Mouse (Mus musculus): ENCODE measurements around the gene Fate1. TPM values are rescaled to one million over a fixed set of nuclear protein-coding genes. Genes with fewer than 3 reads are reported as not detected.
"Not testable (repeated sequence)": the region's sequence is repeated elsewhere in the genome, so short reads cannot be mapped to it uniquely, and the experiment has no call there.

Fate1 gene
- polyA plus RNA-seq, 1 experiment from 2014 or later, result not detected

DNA sequence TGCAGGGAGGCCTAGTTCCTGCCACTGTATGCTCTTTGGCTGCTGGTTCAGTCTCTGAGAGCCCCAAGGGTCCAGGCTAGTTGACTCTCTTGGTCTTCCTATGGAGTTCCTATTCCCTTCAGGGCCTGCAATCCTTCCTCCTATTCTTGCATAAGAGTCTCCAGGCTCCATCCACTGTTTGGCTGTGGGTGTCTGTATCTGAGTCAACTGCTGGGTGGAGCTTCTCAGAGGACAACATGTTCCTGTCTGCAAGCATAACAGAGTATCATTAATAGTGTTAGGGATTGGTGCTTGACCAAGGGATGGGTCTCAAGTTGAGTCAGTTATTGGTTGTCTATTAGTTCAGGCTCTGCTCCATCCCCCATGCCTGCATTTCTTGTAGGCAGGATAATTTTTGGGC lies 4.9 kb downstream of the Fate1 start:
- not testable (repeated sequence) for H3K27ac ChIP-seq (replicated peaks; ENCODE audit: low read depth, low read length); H3K4me2 ChIP-seq (ENCODE audit: low read depth, low read length); ATAC-seq (ENCODE audit: low read depth); H3K9ac ChIP-seq (ENCODE audit: low read depth, low read length); H3K27me3 ChIP-seq (replicated peaks; ENCODE audit: control insufficient read depth, insufficient read depth, low read length); H3K4me3 ChIP-seq (ENCODE audit: low read depth, low read length); H3K9me3 ChIP-seq (ENCODE audit: control insufficient read depth, low read length); H3K36me3 ChIP-seq (ENCODE audit: control insufficient read depth, insufficient read depth, low read length); H3K4me1 ChIP-seq (ENCODE audit: control insufficient read depth, insufficient read depth, low read length); DNase-seq (ENCODE audit: low spot score)

- ATAC-seq (ENCODE audit: low read depth), result no peak
- Histone ChIP-seq H3K4me1 (ENCODE audit: control insufficient read depth, insufficient read depth, low read length) (no peaks in the 10 kb centered on the region), H3K36me3 (ENCODE audit: control insufficient read depth, insufficient read depth, low read length) (no peaks in the 10 kb centered on the region), H3K9me3 (ENCODE audit: control insufficient read depth, low read length) (no peaks in the 10 kb centered on the region), H3K27me3 (replicated peaks; ENCODE audit: control insufficient read depth, insufficient read depth, low read length) (no peaks in the 10 kb centered on the region), H3K4me2 (ENCODE audit: low read depth, low read length) (no peak overlapping the region), H3K27ac (replicated peaks; ENCODE audit: low read depth, low read length) (no peak overlapping the region), H3K4me3 (ENCODE audit: low read depth, low read length) (no peak overlapping the region), H3K9ac (ENCODE audit: low read depth, low read length) (no peak overlapping the region)
- no peak for DNase-seq (ENCODE audit: low spot score)
- WGBS, result 65% methylated on average over 3 of the region's 3 CpGs
These were observed 7.7 kb downstream of the Fate1 start for GRCm38 (mm10) chrX:71980443-71980842.

DNA sequence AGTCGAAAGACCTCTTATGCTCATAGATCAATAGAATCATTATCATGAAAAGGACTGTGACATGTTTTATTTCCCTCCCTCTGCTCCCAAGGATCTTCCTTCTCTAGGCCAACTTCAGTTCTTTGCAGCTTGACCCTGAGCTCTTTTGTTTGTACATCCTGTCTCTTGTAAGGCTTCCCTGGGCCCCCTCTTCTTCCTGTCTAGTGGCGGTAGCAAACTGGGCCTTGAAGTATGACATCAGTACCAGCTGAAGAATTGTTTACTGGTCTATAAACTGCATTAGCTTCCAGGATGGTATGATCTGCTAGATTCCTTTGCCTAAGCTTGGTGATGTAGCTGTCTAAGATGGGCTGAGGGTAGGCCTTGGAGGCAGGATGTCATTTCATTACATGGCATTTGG lies 8.5 kb downstream of the Fate1 start:
- Histone ChIP-seq H3K36me3 (ENCODE audit: control insufficient read depth, insufficient read depth, low read length) (no peaks in the 10 kb centered on the region), H3K9me3 (ENCODE audit: control insufficient read depth, low read length) (no peaks in the 10 kb centered on the region), H3K4me1 (ENCODE audit: control insufficient read depth, insufficient read depth, low read length) (no peaks in the 10 kb centered on the region), H3K4me3 (ENCODE audit: low read depth, low read length) (no peak overlapping the region), H3K27ac (replicated peaks; ENCODE audit: low read depth, low read length) (no peak overlapping the region), H3K9ac (ENCODE audit: low read depth, low read length) (no peak overlapping the region), H3K27me3 (replicated peaks; ENCODE audit: control insufficient read depth, insufficient read depth, low read length) (no peaks in the 10 kb centered on the region), H3K4me2 (ENCODE audit: low read depth, low read length) (no peak overlapping the region)
- DNase-seq (ENCODE audit: low spot score), result no peak
- ATAC-seq (ENCODE audit: low read depth), result no peak
- WGBS, result 86% methylated on average over 2 of the region's 2 CpGs

DNA sequence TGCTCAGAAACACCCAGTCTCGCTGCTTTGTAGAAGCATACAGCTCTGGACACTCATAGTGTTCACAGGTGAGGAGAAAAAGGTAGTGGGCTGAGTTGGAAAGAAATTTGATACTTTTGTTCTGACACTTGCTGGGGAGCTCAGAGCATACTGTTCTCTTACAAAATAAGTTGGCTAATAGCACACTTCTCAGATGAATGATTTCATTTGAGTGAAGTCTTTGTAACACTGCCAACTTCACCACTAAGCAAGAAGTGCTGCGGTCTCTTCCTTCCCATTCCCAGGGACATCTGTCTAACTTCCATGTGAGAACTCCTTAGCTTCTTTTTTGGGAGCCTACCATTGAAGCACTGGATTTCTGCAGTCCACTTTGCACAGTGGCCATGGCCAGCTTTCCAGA lies 10.4 kb downstream of the Fate1 start:
- WGBS, result 63% methylated on average over 2 of the region's 2 CpGs
- H3K9ac ChIP-seq (ENCODE audit: low read depth, low read length), result no peak overlapping the region
- H3K4me2 ChIP-seq (ENCODE audit: low read depth, low read length), result no peak overlapping the region
- DNase-seq (ENCODE audit: low spot score) (no peak), ATAC-seq (ENCODE audit: low read depth) (no peak)
- H3K36me3 ChIP-seq (ENCODE audit: control insufficient read depth, insufficient read depth, low read length), result no peaks in the 10 kb centered on the region
- no peaks in the 10 kb centered on the region for H3K27me3 ChIP-seq (replicated peaks; ENCODE audit: control insufficient read depth, insufficient read depth, low read length)
- no peak overlapping the region for H3K27ac ChIP-seq (replicated peaks; ENCODE audit: low read depth, low read length)
- no peak overlapping the region for H3K4me3 ChIP-seq (ENCODE audit: low read depth, low read length)
- no peaks in the 10 kb centered on the region for H3K9me3 ChIP-seq (ENCODE audit: control insufficient read depth, low read length)
- no peaks in the 10 kb centered on the region for H3K4me1 ChIP-seq (ENCODE audit: control insufficient read depth, insufficient read depth, low read length)

DNA sequence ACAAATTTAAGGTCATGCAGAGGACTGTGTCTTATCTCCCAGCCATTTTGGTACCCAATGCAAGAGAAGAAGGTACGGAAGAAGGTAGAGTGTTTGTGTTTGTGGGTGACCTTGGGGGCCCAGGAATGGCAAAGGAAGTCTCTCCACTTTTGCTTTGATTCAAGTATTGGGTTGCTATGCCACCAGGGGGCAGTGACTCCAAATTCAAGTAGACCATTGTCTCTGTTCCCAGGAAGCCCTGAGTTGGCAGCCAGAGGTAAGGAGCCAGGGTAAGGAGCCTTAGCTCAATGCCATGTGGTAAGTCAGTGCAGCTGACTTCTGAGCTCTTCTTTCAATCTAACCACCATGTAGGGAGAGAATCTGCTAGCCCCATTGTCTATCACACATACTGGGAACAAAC lies 11.0 kb downstream of the Fate1 start:
- H3K27ac ChIP-seq (replicated peaks; ENCODE audit: low read depth, low read length), result no peak overlapping the region
- H3K9me3 ChIP-seq (ENCODE audit: control insufficient read depth, low read length), result no peaks in the 10 kb centered on the region
- H3K9ac ChIP-seq (ENCODE audit: low read depth, low read length), result no peak overlapping the region
- no peak for DNase-seq (ENCODE audit: low spot score)
- H3K4me2 ChIP-seq (ENCODE audit: low read depth, low read length), result no peak overlapping the region
- H3K36me3 ChIP-seq (ENCODE audit: control insufficient read depth, insufficient read depth, low read length), result no peaks in the 10 kb centered on the region
- WGBS, result 81% methylated on average over 1 of the region's 1 CpGs
- no peak for ATAC-seq (ENCODE audit: low read depth)
- H3K4me1 ChIP-seq (ENCODE audit: control insufficient read depth, insufficient read depth, low read length), result no peaks in the 10 kb centered on the region
- no peak overlapping the region for H3K4me3 ChIP-seq (ENCODE audit: low read depth, low read length)
- H3K27me3 ChIP-seq (replicated peaks; ENCODE audit: control insufficient read depth, insufficient read depth, low read length), result no peaks in the 10 kb centered on the region

GRCm38 (mm10) chrX:71991549-71991948 lies 18.8 kb downstream of the Fate1 start, which contains the start of gene Cnga2:
Gene Cnga2 (plus strand): TSS chrX:71991849.
- Histone ChIP-seq H3K4me2 (ENCODE audit: low read depth, low read length) (no peak within 1 kb of the TSS), H3K27ac (replicated peaks; ENCODE audit: low read depth, low read length) (no peak within 1 kb of the TSS), H3K9me3 (ENCODE audit: control insufficient read depth, low read length) (no peaks in the 10 kb centered on the region), H3K36me3 (ENCODE audit: control insufficient read depth, insufficient read depth, low read length) (no peaks in the 10 kb centered on the region), H3K4me1 (ENCODE audit: control insufficient read depth, insufficient read depth, low read length) (no peaks in the 10 kb centered on the region), H3K9ac (ENCODE audit: low read depth, low read length) (no peak within 1 kb of the TSS), H3K4me3 (ENCODE audit: low read depth, low read length) (no peak within 1 kb of the TSS), H3K27me3 (replicated peaks; ENCODE audit: control insufficient read depth, insufficient read depth, low read length) (no peaks in the 10 kb centered on the region)
- no peak for DNase-seq (ENCODE audit: low spot score)
- WGBS, result 86% methylated on average over 3 of the region's 3 CpGs
- no peak for ATAC-seq (ENCODE audit: low read depth)

- Histone ChIP-seq H3K27ac (replicated peaks; ENCODE audit: low read depth, low read length) (no peak overlapping the region), H3K4me2 (ENCODE audit: low read depth, low read length) (no peak overlapping the region), H3K36me3 (ENCODE audit: control insufficient read depth, insufficient read depth, low read length) (no peaks in the 10 kb centered on the region), H3K4me1 (ENCODE audit: control insufficient read depth, insufficient read depth, low read length) (no peaks in the 10 kb centered on the region), H3K9ac (ENCODE audit: low read depth, low read length) (no peak overlapping the region), H3K27me3 (replicated peaks; ENCODE audit: control insufficient read depth, insufficient read depth, low read length) (no peaks in the 10 kb centered on the region), H3K9me3 (ENCODE audit: control insufficient read depth, low read length) (no peaks in the 10 kb centered on the region), H3K4me3 (ENCODE audit: low read depth, low read length) (no peak overlapping the region)
- ATAC-seq (ENCODE audit: low read depth), result no peak
- no peak for DNase-seq (ENCODE audit: low spot score)
- WGBS, result 77% methylated on average over 1 of the region's 1 CpGs
These were observed 23.2 kb downstream of the Fate1 start for GRCm38 (mm10) chrX:71995972-71996371.

DNA sequence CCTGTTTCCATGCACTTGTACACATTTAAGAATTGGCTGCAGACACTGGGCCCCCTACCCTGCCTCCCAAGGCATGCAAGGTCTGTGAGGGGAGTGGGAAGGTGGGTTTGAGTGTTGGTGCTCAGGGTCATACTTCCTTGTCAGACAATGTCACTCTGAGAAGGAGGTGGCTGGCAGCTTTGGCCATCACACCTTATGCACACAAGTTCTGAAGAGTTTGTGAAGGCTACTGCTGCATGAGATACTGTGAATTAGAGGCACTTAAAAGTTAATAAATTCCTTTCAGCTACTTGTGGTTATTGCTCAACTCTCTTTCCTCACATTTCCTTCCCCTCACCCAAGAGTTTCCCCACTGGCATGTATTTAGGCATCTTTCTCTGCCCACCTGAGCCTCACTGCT lies 37.1 kb downstream of the Fate1 start:
- Histone ChIP-seq H3K36me3 (ENCODE audit: control insufficient read depth, insufficient read depth, low read length) (no peaks in the 10 kb centered on the region), H3K9me3 (ENCODE audit: control insufficient read depth, low read length) (no peaks in the 10 kb centered on the region), H3K27me3 (replicated peaks; ENCODE audit: control insufficient read depth, insufficient read depth, low read length) (no peaks in the 10 kb centered on the region), H3K4me1 (ENCODE audit: control insufficient read depth, insufficient read depth, low read length) (no peaks in the 10 kb centered on the region), H3K4me3 (ENCODE audit: low read depth, low read length) (no peak overlapping the region), H3K4me2 (ENCODE audit: low read depth, low read length) (no peak overlapping the region), H3K27ac (replicated peaks; ENCODE audit: low read depth, low read length) (no peak overlapping the region), H3K9ac (ENCODE audit: low read depth, low read length) (no peak overlapping the region)
- no peak for DNase-seq (ENCODE audit: low spot score)
- ATAC-seq (ENCODE audit: low read depth), result no peak

- Histone ChIP-seq H3K9me3 (ENCODE audit: control insufficient read depth, low read length) (no peaks in the 10 kb centered on the region), H3K4me3 (ENCODE audit: low read depth, low read length) (no peak overlapping the region), H3K4me1 (ENCODE audit: control insufficient read depth, insufficient read depth, low read length) (no peaks in the 10 kb centered on the region), H3K27me3 (replicated peaks; ENCODE audit: control insufficient read depth, insufficient read depth, low read length) (no peaks in the 10 kb centered on the region), H3K27ac (replicated peaks; ENCODE audit: low read depth, low read length) (no peak overlapping the region), H3K36me3 (ENCODE audit: control insufficient read depth, insufficient read depth, low read length) (no peaks in the 10 kb centered on the region), H3K9ac (ENCODE audit: low read depth, low read length) (no peak overlapping the region), H3K4me2 (ENCODE audit: low read depth, low read length) (no peak overlapping the region)
- DNase-seq (ENCODE audit: low spot score), result peak; percentile 42
- 63% methylated on average over 9 of the region's 9 CpGs for WGBS
- no peak for ATAC-seq (ENCODE audit: low read depth)
These were observed 39.5 kb downstream of the Fate1 start for GRCm38 (mm10) chrX:72012236-72012635.

Measured in embryonic facial prominence, embryonic 14.5 days (tissue).